Mouse (Mus musculus): ENCODE results near the gene Aox3.

The Aox3 gene

GRCm38 (mm10) chr1:58213838-58214237, 100.9 kb downstream of the Aox3 start:
- DNase-seq, result no peak

- DNase-seq, result no peak
These were observed 102.4 kb downstream of the Aox3 start for GRCm38 (mm10) chr1:58215353-58215752.

- no peak for DNase-seq
These were observed 103.1 kb downstream of the Aox3 start for GRCm38 (mm10) chr1:58215956-58216532.

GRCm38 (mm10) chr1:58221070-58221469, 108.1 kb downstream of the Aox3 start:
- DNase-seq, result no peak

GRCm38 (mm10) chr1:58221879-58222278, 108.9 kb downstream of the Aox3 start:
- no peak for DNase-seq

GRCm38 (mm10) chr1:58228086-58228485, 115.2 kb downstream of the Aox3 start:
- no peak for DNase-seq

- DNase-seq, result no peak
These were observed 116.0 kb downstream of the Aox3 start for GRCm38 (mm10) chr1:58228916-58229315.

GRCm38 (mm10) chr1:58229774-58230173, 116.8 kb downstream of the Aox3 start:
- no peak for DNase-seq

- DNase-seq, result no peak
These were observed 117.6 kb downstream of the Aox3 start for GRCm38 (mm10) chr1:58230542-58230941.

- no peak for DNase-seq
These were observed 122.5 kb downstream of the Aox3 start for GRCm38 (mm10) chr1:58235405-58235804.

GRCm38 (mm10) chr1:58237527-58238299, 124.8 kb downstream of the Aox3 start:
- DNase-seq, result no peak

- no peak for DNase-seq
These were observed 125.5 kb downstream of the Aox3 start for GRCm38 (mm10) chr1:58238440-58238839.

GRCm38 (mm10) chr1:58238961-58239360, 126.0 kb downstream of the Aox3 start:
- DNase-seq, result no peak

- no peak for DNase-seq
These were observed 127.4 kb downstream of the Aox3 start for GRCm38 (mm10) chr1:58240347-58240746.

- no peak for DNase-seq
These were observed 131.6 kb downstream of the Aox3 start for GRCm38 (mm10) chr1:58244487-58244886.

GRCm38 (mm10) chr1:58248518-58248917, 135.6 kb downstream of the Aox3 start:
- DNase-seq, result no peak
